13 mouse cellular contexts compared by ENCODE assay signal in the genomic region with DNA sequence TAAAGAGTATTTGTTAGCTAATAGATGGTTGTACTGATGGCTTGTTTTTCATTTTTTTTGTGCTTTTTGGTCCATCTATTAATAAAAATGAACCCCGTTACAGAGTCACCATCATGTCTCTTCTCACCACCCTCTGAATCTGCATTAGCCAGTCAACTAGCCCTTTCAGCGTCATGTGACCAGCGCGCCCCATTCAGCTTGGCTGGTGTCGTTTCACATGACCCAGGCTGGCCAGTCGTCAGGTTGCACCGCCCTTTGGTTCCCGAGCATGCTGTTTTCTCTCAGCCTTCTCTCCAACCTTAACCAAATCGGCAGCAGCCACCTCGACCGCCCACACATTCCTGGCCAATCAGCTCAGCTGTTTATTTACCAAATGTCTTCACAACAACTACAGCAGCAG. TPM values are rescaled to one million over a fixed set of nuclear protein-coding genes. Genes with fewer than 3 reads are reported as not detected.
DNase-seq lines count a peak whose midpoint lies in the region; ATAC-seq and TF ChIP-seq lines count a peak whose summit lies in the region.
"Had no signal": no experiment of that assay in that cellular context is flagged by ENCODE, and none has a peak within 500 bp of the region (broad histone marks: within the 10 kb centered on the region; RNA-seq: fewer than 3 reads in every experiment).

No protein-coding gene starts in this region.

- peak; percentile 66 for ATAC-seq in erythroblast, adult 5-6 weeks (replicated peaks; ENCODE audit: low FRiP score, poor library complexity, severe bottlenecking)
- ATAC-seq: forebrain, embryonic 14.5 days; intestine, embryonic 15.5 days; lung, postnatal 0 days; midbrain, embryonic 13.5 days had no signal

- H3K4me1 ChIP-seq in kidney, adult 2 months (ENCODE audit: control insufficient read depth, insufficient read depth, low read length) = peaks cover 5% of the 10 kb centered on the region
- peaks cover 9 to 35% of the 10 kb centered on the region in 2 experiments; a peak in 3 of 4 replicates for H3K4me1 ChIP-seq in CH12.LX (ENCODE audit: control insufficient read depth in 1 of 2, insufficient read depth in 2 of 2)

- H3K9ac ChIP-seq in CH12.LX (ENCODE audit: insufficient read depth, low read depth) = no peak overlapping the region
- H3K9ac ChIP-seq: embryonic facial prominence, embryonic 13.5 days; intestine, embryonic 15.5 days; midbrain, embryonic 13.5 days had no signal

- 40% methylated on average over 11 of the region's 11 CpGs for WGBS in kidney, adult 2 months

- no peaks in the 10 kb centered on the region for H3K27me3 ChIP-seq in kidney, adult 2 months (replicated peaks; ENCODE audit: control insufficient read depth, insufficient read depth, low read length)
- no peaks in the 10 kb centered on the region for H3K27me3 ChIP-seq in C2C12 (ENCODE audit: control insufficient read depth, insufficient read depth, insufficient read length)
- H3K27me3 ChIP-seq in CH12.LX (replicated peaks) = no peaks in the 10 kb centered on the region
- H3K27me3 ChIP-seq: embryonic facial prominence, embryonic 13.5 days; intestine, embryonic 15.5 days; midbrain, embryonic 13.5 days had no signal

- H3K9me3 ChIP-seq in CH12.LX (replicated peaks; ENCODE audit: low read length) = no peaks in the 10 kb centered on the region
- H3K9me3 ChIP-seq: embryonic facial prominence, embryonic 13.5 days; intestine, embryonic 15.5 days; midbrain, embryonic 13.5 days had no signal

- in situ Hi-C loops in CH12.LX (cut with MboI; ENCODE audit: low pct_ligation_motif_present, low pct_unique_long_range_greater_than_20kb, low sequenced_read_pairs) = no loop called here

- no peak overlapping the region for H3ac ChIP-seq in C2C12 (ENCODE audit: control insufficient read depth, insufficient read length, low read depth)

- H3K36me3 ChIP-seq in kidney, adult 2 months (ENCODE audit: control insufficient read depth, insufficient read depth, low read length) = peaks cover 41% of the 10 kb centered on the region
- H3K36me3 ChIP-seq in C2C12 (ENCODE audit: control insufficient read depth, insufficient read depth) (peaks cover 97% of the 10 kb centered on the region), CH12.LX (replicated peaks in 1 of 2; ENCODE audit: control insufficient read depth in 1 of 2, insufficient read depth in 1 of 2, low read length in 1 of 2) (peaks cover 63 to 75% of the 10 kb centered on the region in 2 experiments)

- TF ChIP-seq CTCF in kidney, adult 2 months (conservative IDR thresholded peaks at IDR 0.05; ENCODE audit: insufficient read depth, insufficient read length, low read depth, low read length) = no peak
- no peak for TF ChIP-seq CTCF in C2C12 (IDR thresholded peaks at IDR 0.05; ENCODE audit: control insufficient read depth, insufficient read depth, insufficient read length)
- TF ChIP-seq CTCF in CH12.LX (conservative IDR thresholded peaks at IDR 0.05 in 1 of 2, IDR thresholded peaks at IDR 0.05 in 1 of 2; ENCODE audit: low read depth in 2 of 2, low read length in 2 of 2) = no peak

- dilution Hi-C loops in CH12.LX (cut with MboI; ENCODE audit: extremely low pct_ligation_motif_present, extremely low pct_unique_long_range_greater_than_20kb, low sequenced_read_pairs) = no loop called here

- TF ChIP-seq POLR2A in kidney, adult 2 months (IDR thresholded peaks at IDR 0.05; ENCODE audit: low read depth, low read length) = no peak
- peak; percentile 23; the same call in 1 of the 2 replicates for TF ChIP-seq POLR2A in CH12.LX (IDR thresholded peaks at IDR 0.05; ENCODE audit: low read depth, low read length)

- TF ChIP-seq EP300 in CH12.LX (IDR thresholded peaks at IDR 0.05; ENCODE audit: low read length) = no peak

- DNase-seq in kidney, adult 2 months = peak; percentile 51
- DNase-seq in kidney, adult 11 months = no peak
- no peak for DNase-seq in CH12.LX (ENCODE audit: extremely low read depth)
- no peak for DNase-seq in thymus, postnatal 4 days
- no peak for DNase-seq in cerebellum, postnatal 36 days
- DNase-seq: gastrocnemius, postnatal 36 days had no signal

- H3K27ac ChIP-seq in kidney, adult 2 months (ENCODE audit: insufficient read depth, low read depth, low read length) = no peak overlapping the region
- H3K27ac ChIP-seq in CH12.LX (ENCODE audit: insufficient read depth, low read depth) = no peak overlapping the region
- H3K27ac ChIP-seq: embryonic facial prominence, embryonic 13.5 days; intestine, embryonic 15.5 days; midbrain, embryonic 13.5 days had no signal

- no peak overlapping the region for H3K4me2 ChIP-seq in CH12.LX (ENCODE audit: insufficient read depth, low read depth, poor library complexity, severe bottlenecking)
- H3K4me2 ChIP-seq: embryonic facial prominence, embryonic 13.5 days; intestine, embryonic 15.5 days; midbrain, embryonic 13.5 days had no signal

- peaks cover 71% of the 10 kb centered on the region for H3K79me3 ChIP-seq in C2C12 (ENCODE audit: low read depth)

- no peak for TF ChIP-seq RAD21 in CH12.LX (IDR thresholded peaks at IDR 0.05; ENCODE audit: low read depth, low read length)

- peaks cover 98% of the 10 kb centered on the region for H3K79me2 ChIP-seq in C2C12 (ENCODE audit: control insufficient read depth, insufficient read depth)
- peaks cover 75% of the 10 kb centered on the region for H3K79me2 ChIP-seq in CH12.LX (replicated peaks; ENCODE audit: control insufficient read depth, extremely low read depth, insufficient read depth, poor library complexity, severe bottlenecking)

- no peak overlapping the region for H3K4me3 ChIP-seq in kidney, adult 2 months (ENCODE audit: insufficient read depth, low read depth, low read length)
- H3K4me3 ChIP-seq in C2C12 (ENCODE audit: insufficient read depth, poor library complexity, severe bottlenecking) (no peak overlapping the region), CH12.LX (replicated peaks in 1 of 3; ENCODE audit: low read depth in 2 of 3, low read length in 2 of 3, poor library complexity in 1 of 3) (no peak overlapping the region)
- H3K4me3 ChIP-seq: embryonic facial prominence, embryonic 13.5 days; intestine, embryonic 15.5 days; midbrain, embryonic 13.5 days had no signal

TF ChIP-seq in C2C12, 6 proteins besides CTCF, POLR2A, EP300 and RAD21:
- TF ChIP-seq MYOD1 (IDR thresholded peaks at IDR 0.05; ENCODE audit: control insufficient read depth, insufficient read length, low read depth) = no peak
- TF ChIP-seq USF1 (IDR thresholded peaks at IDR 0.05; ENCODE audit: low read depth) = peak; percentile 84

TF ChIP-seq in CH12.LX, 34 proteins besides CTCF, POLR2A, EP300 and RAD21:
- peak; percentile 42; the same call in 1 of the 2 replicates for TF ChIP-seq USF2 (conservative IDR thresholded peaks at IDR 0.05; ENCODE audit: low read depth, low read length)
- TF ChIP-seq PAX5 (IDR thresholded peaks at IDR 0.05; ENCODE audit: low read length) = no peak
- no peak for TF ChIP-seq TBP (conservative IDR thresholded peaks at IDR 0.05; ENCODE audit: low read depth, low read length)
TF ChIP-seq in CH12.LX: peak in this region for 1.

RNA-seq across cellular contexts. Expression of a gene that starts 6.9 kb away (rescaled TPM):
- polyA plus RNA-seq in kidney, adult 2 months (2012; rRNA removed) = 71.0 and 85.2 TPM in 2 replicates
- polyA plus RNA-seq in C2C12 (2012; fragmentation: generic; extraction: Trizol) (235 TPM), CH12.LX (2012; ENCODE audit: insufficient read length, low read depth) (687 and 712 TPM in 2 replicates)
- total RNA-seq in CH12.LX (2012; rRNA removed) (171 and 266 TPM in 2 replicates), CH12.LX (2014; rRNA removed) (380 and 479 TPM in 2 replicates)
- total RNA-seq in erythroblast, adult 5-6 weeks (2015; ENCODE audit: low replicate concordance) = 154 and 174 TPM in 2 replicates
- 208 and 211 TPM in 2 replicates for total RNA-seq in erythroblast, adult 5-6 weeks (2017; ENCODE audit: low replicate concordance)

RNA-seq across cellular contexts. Expression of a gene that starts 31.6 kb away (rescaled TPM):
- polyA plus RNA-seq in kidney, adult 2 months (2012; rRNA removed) = 61.7 and 66.8 TPM in 2 replicates
- 19.2 TPM for polyA plus RNA-seq in C2C12 (2012; fragmentation: generic; extraction: Trizol)
- 25.9 and 29.0 TPM in 2 replicates for total RNA-seq in CH12.LX (2012; rRNA removed)
- total RNA-seq in CH12.LX (2014; rRNA removed) = 56.0 and 56.4 TPM in 2 replicates
- polyA plus RNA-seq in CH12.LX (2012; ENCODE audit: insufficient read length, low read depth) = 50.9 and 56.0 TPM in 2 replicates
- total RNA-seq in erythroblast, adult 5-6 weeks (2015; ENCODE audit: low replicate concordance) = 34.9 and 93.6 TPM in 2 replicates
- total RNA-seq in erythroblast, adult 5-6 weeks (2017; ENCODE audit: low replicate concordance) = 47.2 and 57.4 TPM in 2 replicates

RNA-seq across cellular contexts. Expression of a gene that starts 51.4 kb away (rescaled TPM):
- 11.6 and 13.7 TPM in 2 replicates for polyA plus RNA-seq in kidney, adult 2 months (2012; rRNA removed)
- polyA plus RNA-seq in C2C12 (2012; fragmentation: generic; extraction: Trizol) = 236 TPM
- 25.3 and 37.5 TPM in 2 replicates for total RNA-seq in CH12.LX (2012; rRNA removed)
- total RNA-seq in CH12.LX (2014; rRNA removed) = 9.1 and 10.6 TPM in 2 replicates
- 55.0 and 59.1 TPM in 2 replicates for polyA plus RNA-seq in CH12.LX (2012; ENCODE audit: insufficient read length, low read depth)
- total RNA-seq in erythroblast, adult 5-6 weeks (2015; ENCODE audit: low replicate concordance) = 0.63 and 4.6 TPM in 2 replicates
- 0.34 and 0.42 TPM in 2 replicates for total RNA-seq in erythroblast, adult 5-6 weeks (2017; ENCODE audit: low replicate concordance)
